8 mouse cellular contexts compared by ENCODE assay signal in the genomic region with DNA sequence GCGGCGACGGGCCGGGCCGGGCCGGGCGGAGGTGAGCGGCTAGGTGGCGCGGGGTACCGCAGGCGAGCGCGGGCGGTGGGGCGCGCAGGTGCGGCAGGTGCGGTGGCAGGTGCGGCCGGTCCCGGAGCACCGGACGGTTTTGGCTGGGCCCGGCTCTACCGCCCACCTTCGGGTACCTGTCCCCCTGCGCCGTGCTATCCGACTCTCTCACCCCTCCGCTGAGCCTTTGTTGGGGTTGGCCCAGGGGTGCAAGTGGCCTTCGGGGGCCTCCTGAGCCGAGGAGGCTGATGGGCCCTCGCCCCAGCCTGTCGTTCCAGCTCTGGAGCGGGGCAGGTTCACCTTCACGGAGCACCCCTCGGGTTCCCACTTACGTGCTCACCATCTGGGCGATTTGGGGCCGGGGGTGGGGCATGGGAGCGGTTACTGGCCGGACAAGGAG. TPM values are rescaled to one million over a fixed set of nuclear protein-coding genes. Genes with fewer than 3 reads are reported as not detected.
DNase-seq lines count a peak whose midpoint lies in the region; ATAC-seq and TF ChIP-seq lines count a peak whose summit lies in the region.

No protein-coding gene starts in this region.

- H3K9ac ChIP-seq in kidney, embryonic 14.5 days (ENCODE audit: low read depth, low read length): peak overlapping the region; percentile 85
- H3K9ac ChIP-seq in heart, embryonic 16.5 days (ENCODE audit: low read length): peak overlapping the region; percentile 94
- H3K9ac ChIP-seq in liver, embryonic 11.5 days (ENCODE audit: low read depth, low read length): peak overlapping the region; percentile 77

- ATAC-seq in kidney, embryonic 14.5 days (ENCODE audit: low FRiP score, low TSS enrichment): peak; percentile 43
- ATAC-seq in heart, embryonic 16.5 days (replicated peaks; ENCODE audit: extremely low read depth, insufficient read depth, low FRiP score): peak; percentile 10; the same call in 1 of the 2 replicates
- ATAC-seq in liver, embryonic 11.5 days (replicated peaks; ENCODE audit: low FRiP score): peak; percentile 5; the same call in 1 of the 2 replicates

- DNase-seq in kidney, adult 11 months: no peak
- peak; percentile 33 for DNase-seq in brain, embryonic 14.5 days (ENCODE audit: low read depth)
- peak; percentile 53 for DNase-seq in liver, embryonic 11.5 days (ENCODE audit: low spot score)
- DNase-seq in layer of hippocampus, adult 9-10 months (ENCODE audit: low spot score): no peak
- DNase-seq in urinary bladder, postnatal 25 days (ENCODE audit: low spot score): no peak

- 1% methylated on average over 34 of the region's 43 CpGs for WGBS in kidney, embryonic 14.5 days
- under 1% methylated on average over 36 of the region's 43 CpGs for WGBS in heart, embryonic 16.5 days
- WGBS in liver, embryonic 11.5 days: under 1% methylated on average over 40 of the region's 43 CpGs
- WGBS in olfactory bulb, adult 2 months: 1% methylated on average over 43 of the region's 43 CpGs

- peak overlapping the region; percentile 83 for H3K4me2 ChIP-seq in kidney, embryonic 14.5 days (replicated peaks; ENCODE audit: low read depth, low read length)
- peak overlapping the region; percentile 94 for H3K4me2 ChIP-seq in heart, embryonic 16.5 days (ENCODE audit: low read depth, low read length)
- H3K4me2 ChIP-seq in liver, embryonic 11.5 days: peak overlapping the region; percentile 91

- no peak for TF ChIP-seq POLR2A in brain, embryonic 14.5 days (IDR thresholded peaks at IDR 0.05; ENCODE audit: borderline replicate concordance, extremely low read depth, insufficient read depth, insufficient read length, poor library complexity, severe bottlenecking)
- no peak; the same call in 1 of the 2 replicates for TF ChIP-seq POLR2A in olfactory bulb, adult 2 months (IDR thresholded peaks at IDR 0.05; ENCODE audit: insufficient read depth, low read depth, low read length)

- no peaks in the 10 kb centered on the region for H3K27me3 ChIP-seq in kidney, embryonic 14.5 days (ENCODE audit: control insufficient read depth, insufficient read depth, low read length)
- H3K27me3 ChIP-seq in heart, embryonic 16.5 days (ENCODE audit: control insufficient read depth, insufficient read depth, low read length): no peaks in the 10 kb centered on the region
- H3K27me3 ChIP-seq in liver, embryonic 11.5 days (replicated peaks; ENCODE audit: control insufficient read depth, insufficient read depth, low read length): no peaks in the 10 kb centered on the region

- H3K9me3 ChIP-seq in kidney, embryonic 14.5 days (ENCODE audit: control insufficient read depth, low read length): no peaks in the 10 kb centered on the region
- H3K9me3 ChIP-seq in heart, embryonic 16.5 days (replicated peaks; ENCODE audit: control insufficient read depth, low read length): no peaks in the 10 kb centered on the region
- H3K9me3 ChIP-seq in liver, embryonic 11.5 days (ENCODE audit: control insufficient read depth, low read length): no peaks in the 10 kb centered on the region

- no peak for TF ChIP-seq CTCF in brain, embryonic 14.5 days (IDR thresholded peaks at IDR 0.05; ENCODE audit: borderline replicate concordance, extremely low read depth, insufficient read depth, insufficient read length)
- no peak for TF ChIP-seq CTCF in olfactory bulb, adult 2 months (IDR thresholded peaks at IDR 0.05; ENCODE audit: insufficient read depth, low read depth, low read length)

- H3K27ac ChIP-seq in kidney, embryonic 14.5 days (ENCODE audit: low read depth, low read length): 0 out of 2 replicates have a peak overlapping the region, but pooled peaks have one; percentile 47
- peak overlapping the region; percentile 53 for H3K27ac ChIP-seq in heart, embryonic 16.5 days (ENCODE audit: low read length)
- peak overlapping the region; percentile 96 for H3K27ac ChIP-seq in liver, embryonic 11.5 days (ENCODE audit: low read depth, low read length)
- peak overlapping the region; percentile 39; the same call in 1 of the 2 replicates for H3K27ac ChIP-seq in olfactory bulb, adult 2 months (ENCODE audit: insufficient read depth, low read depth, low read length)

- peaks cover 7% of the 10 kb centered on the region for H3K36me3 ChIP-seq in kidney, embryonic 14.5 days (ENCODE audit: control insufficient read depth, insufficient read depth, low read length)
- H3K36me3 ChIP-seq in heart, embryonic 16.5 days (ENCODE audit: control insufficient read depth, insufficient read depth): peaks cover under 1% of the 10 kb centered on the region; the same call in 1 of the 2 replicates
- H3K36me3 ChIP-seq in liver, embryonic 11.5 days (ENCODE audit: control insufficient read depth, insufficient read depth, low read length): peaks cover 9% of the 10 kb centered on the region; the same call in 1 of the 2 replicates

- H3K4me3 ChIP-seq in kidney, embryonic 14.5 days (ENCODE audit: low read length): peak overlapping the region; percentile 92
- peak overlapping the region; percentile 94 for H3K4me3 ChIP-seq in heart, embryonic 16.5 days (ENCODE audit: low read length)
- H3K4me3 ChIP-seq in liver, embryonic 11.5 days (ENCODE audit: low read depth, low read length): peak overlapping the region; percentile 86
- peak overlapping the region; percentile 92 for H3K4me3 ChIP-seq in olfactory bulb, adult 2 months (ENCODE audit: insufficient read depth, low read depth, low read length)

- peaks cover 16% of the 10 kb centered on the region for H3K4me1 ChIP-seq in kidney, embryonic 14.5 days (ENCODE audit: control insufficient read depth, insufficient read depth, low read length)
- peaks cover 7% of the 10 kb centered on the region for H3K4me1 ChIP-seq in heart, embryonic 16.5 days (ENCODE audit: control insufficient read depth, insufficient read depth, low read length)
- peaks cover 27% of the 10 kb centered on the region for H3K4me1 ChIP-seq in liver, embryonic 11.5 days (replicated peaks; ENCODE audit: control insufficient read depth, insufficient read depth, low read length)
- peaks cover 28% of the 10 kb centered on the region for H3K4me1 ChIP-seq in olfactory bulb, adult 2 months (ENCODE audit: control insufficient read depth, insufficient read depth, low read length)

RNA-seq across cellular contexts. Expression of a gene that starts 0.6 kb away (rescaled TPM):
- polyA plus RNA-seq in kidney, embryonic 14.5 days (2014; fragmentation: Nextera tagmentation; extraction: Ambion mirVana): 11.0 and 14.6 TPM in 2 replicates
- polyA plus RNA-seq in brain, embryonic 14.5 days (2012; rRNA removed): 65.3 and 153 TPM in 2 replicates
- 7.4 and 8.7 TPM in 2 replicates for polyA plus RNA-seq in heart, embryonic 16.5 days (2015; fragmentation: Nextera tagmentation; extraction: Ambion mirVana)
- 11.5 and 12.7 TPM in 2 replicates for polyA plus RNA-seq in liver, embryonic 11.5 days (2014; fragmentation: Nextera tagmentation; extraction: Ambion mirVana)
- polyA plus RNA-seq in olfactory bulb, adult 2 months (2012; ENCODE audit: insufficient read depth, insufficient read length, low replicate concordance, missing spikeins): not detected in 2 replicates

RNA-seq across cellular contexts. Expression of a gene that starts 25.7 kb away (rescaled TPM):
- polyA plus RNA-seq in kidney, embryonic 14.5 days (2014; fragmentation: Nextera tagmentation; extraction: Ambion mirVana): 6,047 and 7,558 TPM in 2 replicates
- 2,174 and 2,845 TPM in 2 replicates for polyA plus RNA-seq in brain, embryonic 14.5 days (2012; rRNA removed)
- polyA plus RNA-seq in heart, embryonic 16.5 days (2015; fragmentation: Nextera tagmentation; extraction: Ambion mirVana): 3,856 and 4,038 TPM in 2 replicates
- polyA plus RNA-seq in liver, embryonic 11.5 days (2014; fragmentation: Nextera tagmentation; extraction: Ambion mirVana): 5,363 and 5,401 TPM in 2 replicates
- polyA plus RNA-seq in olfactory bulb, adult 2 months (2012; ENCODE audit: insufficient read depth, insufficient read length, low replicate concordance, missing spikeins): 1,597 TPM in 1 of 2 replicates, not detected in the other

RNA-seq across cellular contexts. Expression of a gene that starts 54.7 kb away (rescaled TPM):
- polyA plus RNA-seq in kidney, embryonic 14.5 days (2014; fragmentation: Nextera tagmentation; extraction: Ambion mirVana): 654 and 761 TPM in 2 replicates
- polyA plus RNA-seq in brain, embryonic 14.5 days (2012; rRNA removed): 207 and 320 TPM in 2 replicates
- 327 and 358 TPM in 2 replicates for polyA plus RNA-seq in heart, embryonic 16.5 days (2015; fragmentation: Nextera tagmentation; extraction: Ambion mirVana)
- 242 and 254 TPM in 2 replicates for polyA plus RNA-seq in liver, embryonic 11.5 days (2014; fragmentation: Nextera tagmentation; extraction: Ambion mirVana)
- not detected in 2 replicates for polyA plus RNA-seq in olfactory bulb, adult 2 months (2012; ENCODE audit: insufficient read depth, insufficient read length, low replicate concordance, missing spikeins)

Comparison
In these comparisons a context has a peak if more than half of its experiments do, and no peak if none do; other contexts are left out.
1. H3K27ac ChIP-seq: peak in every context shown above with its lines; median percentile 96 in liver, embryonic 11.5 days; 53 in heart, embryonic 16.5 days; 47 in kidney, embryonic 14.5 days; 39 in olfactory bulb, adult 2 months.
2. DNase-seq: peak in brain, embryonic 14.5 days (single experiment) and liver, embryonic 11.5 days (single experiment); none in kidney, adult 11 months (single experiment), layer of hippocampus, adult 9-10 months (single experiment) and urinary bladder, postnatal 25 days (single experiment).
3. Peak in every context shown above with its lines, with median percentiles within 50 percentile points of each other: ATAC-seq, H3K4me2 ChIP-seq, H3K4me3 ChIP-seq and H3K9ac ChIP-seq.